Mouse (Mus musculus): Measurements from ENCODE around the gene Tgfb2. TPM values are rescaled to one million over a fixed set of nuclear protein-coding genes. Genes with fewer than 3 reads are reported as not detected.

Gene Tgfb2
- polyA plus RNA-seq, 1 experiment from 2014 or later: 15.6 TPM

GRCm38 (mm10) chr1:186698583-186699338 lies 7.0 kb downstream of the Tgfb2 start:
- Histone ChIP-seq H3K27ac (no peak overlapping the region), H3K4me2 (no peak overlapping the region), H3K9ac (no peak overlapping the region), H3K9me3 (no peaks in the 10 kb centered on the region), H3K36me3 (replicated peaks) (no peaks in the 10 kb centered on the region), H3K4me1 (peaks cover 8% of the 10 kb centered on the region), H3K4me3 (no peak overlapping the region), H3K27me3 (replicated peaks) (peaks cover 9% of the 10 kb centered on the region; the same call in 1 of the 2 replicates)
- WGBS: 78% methylated on average over 15 of the region's 15 CpGs
- no peak for ATAC-seq (replicated peaks)

GRCm38 (mm10) chr1:186696231-186696630 lies 9.6 kb downstream of the Tgfb2 start:
- WGBS: 91% methylated on average over 9 of the region's 9 CpGs
- Histone ChIP-seq H3K27me3 (replicated peaks) (no peaks in the 10 kb centered on the region), H3K4me1 (no peaks in the 10 kb centered on the region), H3K4me3 (no peak overlapping the region), H3K36me3 (replicated peaks) (no peaks in the 10 kb centered on the region), H3K9ac (no peak overlapping the region), H3K4me2 (no peak overlapping the region), H3K9me3 (no peaks in the 10 kb centered on the region), H3K27ac (no peak overlapping the region)
- ATAC-seq (replicated peaks): no peak

- Histone ChIP-seq H3K27ac (no peak overlapping the region), H3K27me3 (replicated peaks) (no peaks in the 10 kb centered on the region), H3K36me3 (replicated peaks) (no peaks in the 10 kb centered on the region), H3K9me3 (no peaks in the 10 kb centered on the region), H3K4me3 (no peak overlapping the region), H3K4me1 (no peaks in the 10 kb centered on the region), H3K9ac (no peak overlapping the region), H3K4me2 (no peak overlapping the region)
- 85% methylated on average over 4 of the region's 4 CpGs for WGBS
- ATAC-seq (replicated peaks): no peak
These were observed 10.4 kb downstream of the Tgfb2 start for GRCm38 (mm10) chr1:186695361-186695760.

GRCm38 (mm10) chr1:186692370-186692769 lies 13.4 kb downstream of the Tgfb2 start:
- Histone ChIP-seq H3K36me3 (replicated peaks) (no peaks in the 10 kb centered on the region), H3K9me3 (no peaks in the 10 kb centered on the region), H3K9ac (no peak overlapping the region), H3K4me1 (no peaks in the 10 kb centered on the region), H3K27me3 (replicated peaks) (no peaks in the 10 kb centered on the region), H3K4me3 (no peak overlapping the region), H3K27ac (no peak overlapping the region), H3K4me2 (no peak overlapping the region)
- no peak for ATAC-seq (replicated peaks)
- WGBS: 91% methylated on average over 4 of the region's 4 CpGs

GRCm38 (mm10) chr1:186691708-186692107 lies 14.1 kb downstream of the Tgfb2 start:
- Histone ChIP-seq H3K27me3 (replicated peaks) (no peaks in the 10 kb centered on the region), H3K36me3 (replicated peaks) (no peaks in the 10 kb centered on the region), H3K4me1 (no peaks in the 10 kb centered on the region), H3K27ac (no peak overlapping the region), H3K9ac (no peak overlapping the region), H3K4me3 (no peak overlapping the region), H3K4me2 (no peak overlapping the region), H3K9me3 (no peaks in the 10 kb centered on the region)
- no peak for ATAC-seq (replicated peaks)
- WGBS: 83% methylated on average over 9 of the region's 9 CpGs

GRCm38 (mm10) chr1:186684041-186684440 lies 21.7 kb downstream of the Tgfb2 start:
- Histone ChIP-seq H3K27ac (no peak overlapping the region), H3K36me3 (replicated peaks) (no peaks in the 10 kb centered on the region), H3K4me3 (no peak overlapping the region), H3K9ac (no peak overlapping the region), H3K4me2 (no peak overlapping the region), H3K27me3 (replicated peaks) (no peaks in the 10 kb centered on the region), H3K9me3 (no peaks in the 10 kb centered on the region), H3K4me1 (no peaks in the 10 kb centered on the region; the same call in 1 of the 2 replicates)
- 96% methylated on average over 3 of the region's 3 CpGs for WGBS
- ATAC-seq (replicated peaks): no peak

GRCm38 (mm10) chr1:186682606-186683005 lies 23.2 kb downstream of the Tgfb2 start:
- no peak overlapping the region for H3K4me3 ChIP-seq
- 43% methylated on average over 7 of the region's 7 CpGs for WGBS
- no peak overlapping the region for H3K4me2 ChIP-seq
- H3K27me3 ChIP-seq (replicated peaks): no peaks in the 10 kb centered on the region
- H3K27ac ChIP-seq: no peak overlapping the region
- no peaks in the 10 kb centered on the region; the same call in 1 of the 2 replicates for H3K4me1 ChIP-seq
- no peak overlapping the region for H3K9ac ChIP-seq
- ATAC-seq (replicated peaks): no peak
- no peaks in the 10 kb centered on the region for H3K36me3 ChIP-seq (replicated peaks)
- no peaks in the 10 kb centered on the region for H3K9me3 ChIP-seq

- no peaks in the 10 kb centered on the region; the same call in 1 of the 2 replicates for H3K4me1 ChIP-seq
- 88% methylated on average over 12 of the region's 12 CpGs for WGBS
- no peak overlapping the region for H3K27ac ChIP-seq
- no peak overlapping the region for H3K9ac ChIP-seq
- H3K9me3 ChIP-seq: no peaks in the 10 kb centered on the region
- H3K4me2 ChIP-seq: no peak overlapping the region
- no peak overlapping the region for H3K4me3 ChIP-seq
- H3K36me3 ChIP-seq (replicated peaks): no peaks in the 10 kb centered on the region
- ATAC-seq (replicated peaks): no peak
- no peaks in the 10 kb centered on the region for H3K27me3 ChIP-seq (replicated peaks)
These were observed 28.2 kb downstream of the Tgfb2 start for GRCm38 (mm10) chr1:186677614-186678013.

GRCm38 (mm10) chr1:186676199-186676598 lies 29.6 kb downstream of the Tgfb2 start:
- no peak for ATAC-seq (replicated peaks)
- Histone ChIP-seq H3K9ac (no peak overlapping the region), H3K4me3 (no peak overlapping the region), H3K36me3 (replicated peaks) (no peaks in the 10 kb centered on the region), H3K4me1 (no peaks in the 10 kb centered on the region), H3K9me3 (no peaks in the 10 kb centered on the region), H3K27ac (no peak overlapping the region), H3K4me2 (no peak overlapping the region), H3K27me3 (replicated peaks) (no peaks in the 10 kb centered on the region)
- WGBS: 65% methylated on average over 5 of the region's 5 CpGs

GRCm38 (mm10) chr1:186675263-186675662 lies 30.5 kb downstream of the Tgfb2 start:
- Histone ChIP-seq H3K4me1 (no peaks in the 10 kb centered on the region), H3K9me3 (no peaks in the 10 kb centered on the region), H3K27me3 (replicated peaks) (no peaks in the 10 kb centered on the region), H3K9ac (no peak overlapping the region), H3K4me3 (no peak overlapping the region), H3K36me3 (replicated peaks) (no peaks in the 10 kb centered on the region), H3K27ac (no peak overlapping the region), H3K4me2 (no peak overlapping the region)
- no peak for ATAC-seq (replicated peaks)
- WGBS: 81% methylated on average over 6 of the region's 6 CpGs

- no peaks in the 10 kb centered on the region for H3K4me1 ChIP-seq
- no peaks in the 10 kb centered on the region for H3K9me3 ChIP-seq
- no peaks in the 10 kb centered on the region for H3K27me3 ChIP-seq (replicated peaks)
- H3K27ac ChIP-seq: no peak overlapping the region
- H3K4me3 ChIP-seq: no peak overlapping the region
- no peak for ATAC-seq (replicated peaks)
- H3K9ac ChIP-seq: no peak overlapping the region
- 90% methylated on average over 3 of the region's 3 CpGs for WGBS
- no peak overlapping the region for H3K4me2 ChIP-seq
- no peaks in the 10 kb centered on the region for H3K36me3 ChIP-seq (replicated peaks)
These were observed 31.2 kb downstream of the Tgfb2 start for GRCm38 (mm10) chr1:186674621-186675020.

GRCm38 (mm10) chr1:186673166-186673565 lies 32.6 kb downstream of the Tgfb2 start:
- Histone ChIP-seq H3K4me2 (no peak overlapping the region), H3K4me3 (no peak overlapping the region), H3K27me3 (replicated peaks) (no peaks in the 10 kb centered on the region), H3K27ac (no peak overlapping the region), H3K36me3 (replicated peaks) (no peaks in the 10 kb centered on the region), H3K9ac (no peak overlapping the region), H3K4me1 (no peaks in the 10 kb centered on the region), H3K9me3 (no peaks in the 10 kb centered on the region)
- 57% methylated on average over 4 of the region's 4 CpGs for WGBS
- no peak for ATAC-seq (replicated peaks)

GRCm38 (mm10) chr1:186663412-186663811 lies 42.4 kb downstream of the Tgfb2 start:
- Histone ChIP-seq H3K9ac (no peak overlapping the region), H3K4me2 (no peak overlapping the region)

More at GRCm38 (mm10) chr1:186663412-186663811, 42.4 kb downstream of the Tgfb2 start:
- Histone ChIP-seq H3K27ac (no peak overlapping the region), H3K4me3 (no peak overlapping the region), H3K4me1 (0 out of 2 replicates have a peak, but pooled peaks cover 4% of the 10 kb centered on the region), H3K27me3 (replicated peaks) (no peaks in the 10 kb centered on the region), H3K36me3 (replicated peaks) (no peaks in the 10 kb centered on the region), H3K9me3 (no peaks in the 10 kb centered on the region)
- 96% methylated on average over 11 of the region's 11 CpGs for WGBS
- ATAC-seq (replicated peaks): no peak
